Mouse (Mus musculus): ENCODE measurements around the gene Rtn4rl2. TPM values are rescaled to one million over a fixed set of nuclear protein-coding genes. Genes with fewer than 3 reads are reported as not detected.

The Rtn4rl2 gene
- not detected for polyA plus RNA-seq (2014; fragmentation: Illumina TruSeq; extraction: RNeasy Lipid Tissue Mini Kit (QIAGEN cat#74804); ENCODE audit: low read depth, low replicate concordance)

GRCm38 (mm10) chr2:84886234-84886731 lies at the start of gene Rtn4rl2:
Gene Rtn4rl2, minus strand, starts transcription at chr2:84886710.

GRCm38 (mm10) chr2:84838593-84838949 lies 47.9 kb downstream of the Rtn4rl2 start, which contains the start of gene Slc43a1:
Gene Slc43a1, plus strand, starts transcription at chr2:84838850.

GRCm38 (mm10) chr2:84826488-84827282 lies 59.8 kb downstream of the Rtn4rl2 start, which contains the start of gene Timm10:
Gene Timm10, plus strand, starts transcription at chr2:84826997.

GRCm38 (mm10) chr2:84822552-84822951 lies 64.0 kb downstream of the Rtn4rl2 start, which contains the start of gene Smtnl1:
Gene Smtnl1, minus strand, starts transcription at chr2:84822652.

Other genes with a start within 250 kb of the Rtn4rl2 start
- 99.4 TPM for gene Ctnnd1, start 235.9 kb downstream of the Rtn4rl2 start, polyA plus RNA-seq (2014; fragmentation: Illumina TruSeq; extraction: RNeasy Lipid Tissue Mini Kit (QIAGEN cat#74804); ENCODE audit: low read depth, low replicate concordance)
- gene Btbd18, start 227.6 kb downstream of the Rtn4rl2 start, polyA plus RNA-seq (2014; fragmentation: Illumina TruSeq; extraction: RNeasy Lipid Tissue Mini Kit (QIAGEN cat#74804); ENCODE audit: low read depth, low replicate concordance) = not detected
- gene Selenoh, start 215.9 kb downstream of the Rtn4rl2 start, polyA plus RNA-seq (2014; fragmentation: Illumina TruSeq; extraction: RNeasy Lipid Tissue Mini Kit (QIAGEN cat#74804); ENCODE audit: low read depth, low replicate concordance) = 4.8 TPM
- not detected for gene Gm28635, start 208.7 kb downstream of the Rtn4rl2 start, polyA plus RNA-seq (2014; fragmentation: Illumina TruSeq; extraction: RNeasy Lipid Tissue Mini Kit (QIAGEN cat#74804); ENCODE audit: low read depth, low replicate concordance)
- gene Med19, start 208.3 kb downstream of the Rtn4rl2 start, polyA plus RNA-seq (2014; fragmentation: Illumina TruSeq; extraction: RNeasy Lipid Tissue Mini Kit (QIAGEN cat#74804); ENCODE audit: low read depth, low replicate concordance) = 22.4 TPM
- 62.5 TPM for gene Tmx2, start 207.6 kb downstream of the Rtn4rl2 start, polyA plus RNA-seq (2014; fragmentation: Illumina TruSeq; extraction: RNeasy Lipid Tissue Mini Kit (QIAGEN cat#74804); ENCODE audit: low read depth, low replicate concordance)
- gene Zdhhc5, start 171.5 kb downstream of the Rtn4rl2 start, polyA plus RNA-seq (2014; fragmentation: Illumina TruSeq; extraction: RNeasy Lipid Tissue Mini Kit (QIAGEN cat#74804); ENCODE audit: low read depth, low replicate concordance) = 31.2 TPM
- 19.9 TPM for gene Clp1, start 159.4 kb downstream of the Rtn4rl2 start, polyA plus RNA-seq (2014; fragmentation: Illumina TruSeq; extraction: RNeasy Lipid Tissue Mini Kit (QIAGEN cat#74804); ENCODE audit: low read depth, low replicate concordance)
- gene Ypel4, start 152.7 kb downstream of the Rtn4rl2 start, polyA plus RNA-seq (2014; fragmentation: Illumina TruSeq; extraction: RNeasy Lipid Tissue Mini Kit (QIAGEN cat#74804); ENCODE audit: low read depth, low replicate concordance) = not detected
- not detected for gene Gm19426, start 143.1 kb downstream of the Rtn4rl2 start, polyA plus RNA-seq (2014; fragmentation: Illumina TruSeq; extraction: RNeasy Lipid Tissue Mini Kit (QIAGEN cat#74804); ENCODE audit: low read depth, low replicate concordance)
- gene Serping1, start 111.3 kb downstream of the Rtn4rl2 start, polyA plus RNA-seq (2014; fragmentation: Illumina TruSeq; extraction: RNeasy Lipid Tissue Mini Kit (QIAGEN cat#74804); ENCODE audit: low read depth, low replicate concordance) = 265 TPM
- gene Ube2l6, start 87.9 kb downstream of the Rtn4rl2 start, polyA plus RNA-seq (2014; fragmentation: Illumina TruSeq; extraction: RNeasy Lipid Tissue Mini Kit (QIAGEN cat#74804); ENCODE audit: low read depth, low replicate concordance) = 55.4 TPM
- not detected for gene Smtnl1, start 64.1 kb downstream of the Rtn4rl2 start, polyA plus RNA-seq (2014; fragmentation: Illumina TruSeq; extraction: RNeasy Lipid Tissue Mini Kit (QIAGEN cat#74804); ENCODE audit: low read depth, low replicate concordance)
- gene Timm10, start 59.7 kb downstream of the Rtn4rl2 start, polyA plus RNA-seq (2014; fragmentation: Illumina TruSeq; extraction: RNeasy Lipid Tissue Mini Kit (QIAGEN cat#74804); ENCODE audit: low read depth, low replicate concordance) = 5.5 TPM
- gene Slc43a1, start 47.9 kb downstream of the Rtn4rl2 start, polyA plus RNA-seq (2014; fragmentation: Illumina TruSeq; extraction: RNeasy Lipid Tissue Mini Kit (QIAGEN cat#74804); ENCODE audit: low read depth, low replicate concordance) = 2.0 TPM
- gene Slc43a3, start 49.9 kb upstream of the Rtn4rl2 start, polyA plus RNA-seq (2014; fragmentation: Illumina TruSeq; extraction: RNeasy Lipid Tissue Mini Kit (QIAGEN cat#74804); ENCODE audit: low read depth, low replicate concordance) = 23.9 TPM
- gene Prg2, start 93.8 kb upstream of the Rtn4rl2 start, polyA plus RNA-seq (2014; fragmentation: Illumina TruSeq; extraction: RNeasy Lipid Tissue Mini Kit (QIAGEN cat#74804); ENCODE audit: low read depth, low replicate concordance) = not detected
- gene Prg3, start 101.5 kb upstream of the Rtn4rl2 start, polyA plus RNA-seq (2014; fragmentation: Illumina TruSeq; extraction: RNeasy Lipid Tissue Mini Kit (QIAGEN cat#74804); ENCODE audit: low read depth, low replicate concordance) = not detected
- 29.6 TPM for gene Ssrp1, start 150.5 kb upstream of the Rtn4rl2 start, polyA plus RNA-seq (2014; fragmentation: Illumina TruSeq; extraction: RNeasy Lipid Tissue Mini Kit (QIAGEN cat#74804); ENCODE audit: low read depth, low replicate concordance)
- gene P2rx3, start 150.8 kb upstream of the Rtn4rl2 start, polyA plus RNA-seq (2014; fragmentation: Illumina TruSeq; extraction: RNeasy Lipid Tissue Mini Kit (QIAGEN cat#74804); ENCODE audit: low read depth, low replicate concordance) = 1.5 TPM
- gene Tnks1bp1, start 161.3 kb upstream of the Rtn4rl2 start, polyA plus RNA-seq (2014; fragmentation: Illumina TruSeq; extraction: RNeasy Lipid Tissue Mini Kit (QIAGEN cat#74804); ENCODE audit: low read depth, low replicate concordance) = 1.1 TPM
- gene Aplnr, start 249.5 kb upstream of the Rtn4rl2 start, polyA plus RNA-seq (2014; fragmentation: Illumina TruSeq; extraction: RNeasy Lipid Tissue Mini Kit (QIAGEN cat#74804); ENCODE audit: low read depth, low replicate concordance) = not detected